Mouse (Mus musculus) neural tube, embryonic 10.5 days (tissue): ENCODE results near the gene Vmn2r53.
"Not testable (repeated sequence)": the region's sequence is repeated elsewhere in the genome, so short reads cannot be mapped to it uniquely, and the experiment has no call there.

Source experiments
- DNase-seq: peaks from one replicate; pipeline ENCODE4 v3.0.0-alpha.2; 2017; ENCODE audit warnings: low spot score; ENCODE audit errors: extremely low spot score

Vmn2r53 gene

DNA sequence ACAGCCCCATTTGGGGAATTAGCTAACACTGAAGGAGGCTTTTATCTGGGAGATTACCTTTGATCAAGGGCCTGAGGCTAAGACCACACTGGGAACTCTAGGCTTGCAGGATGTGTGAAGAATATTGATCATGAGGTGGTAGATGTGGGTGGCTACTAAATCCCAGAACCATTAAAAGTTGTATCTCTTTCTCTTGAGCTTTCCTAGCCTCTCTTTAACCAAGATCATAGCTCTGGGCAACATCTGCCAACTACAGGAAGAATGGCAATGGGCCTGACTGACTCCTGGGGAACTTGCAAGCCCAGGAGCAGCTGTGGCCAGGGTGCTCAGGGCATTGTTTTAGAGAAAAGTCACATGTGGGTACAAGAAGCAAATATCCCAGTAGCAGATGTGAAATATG lies at the start of gene Vmn2r53:
Vmn2r53 (minus strand) TSS at position 101 of the 400 bp plus-strand sequence.
- DNase-seq = no peak

DNA sequence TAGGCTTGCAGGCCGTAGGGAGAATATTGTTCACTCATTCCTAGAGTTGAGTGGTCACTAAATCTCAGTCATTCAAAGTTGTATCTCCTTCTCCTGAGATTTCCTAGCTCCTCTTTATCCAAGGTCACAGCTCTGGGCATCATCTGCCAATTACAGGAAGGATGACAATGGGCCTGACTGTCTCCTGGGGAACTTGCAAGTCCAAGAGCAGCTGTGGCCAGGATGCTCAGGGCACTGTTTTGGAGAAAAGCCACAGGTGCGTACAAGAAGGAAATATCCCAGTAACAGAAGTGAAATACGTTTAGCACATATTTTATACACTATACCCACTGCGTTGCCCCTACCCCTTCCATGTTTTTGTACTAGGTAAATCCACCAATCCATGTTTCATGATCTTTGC lies 31.6 kb upstream of the Vmn2r53 start, which contains the start of gene Vmn2r54:
Vmn2r54 (minus strand) TSS at position 101 of the 400 bp plus-strand sequence.
- DNase-seq = not testable (repeated sequence)
